Mouse (Mus musculus) heart, embryonic 12.5 days (tissue): ENCODE results near the gene Ccl21a. TPM values are rescaled to one million over a fixed set of nuclear protein-coding genes. Genes with fewer than 3 reads are reported as not detected.
"Not testable (repeated sequence)": the region's sequence is repeated elsewhere in the genome, so short reads cannot be mapped to it uniquely, and the experiment has no call there.

ENCODE experiments used
- ATAC-seq: fragments of 200-750 bp; cut with Nextera tagmentation; 2 replicates; pipeline ENCODE4 v1.8.0; 2017; ENCODE audit warnings: moderate TSS enrichment, moderate library complexity; ENCODE audit not compliant: insufficient number of reproducible peaks, low FRiP score
- H3K27ac ChIP-seq: fragments of 300-500 bp; sonication (generic); 2 replicates; pipeline ENCODE4 v1.5.1; 2016; ENCODE audit warnings: mild to moderate bottlenecking, moderate library complexity; ENCODE audit not compliant: poor library complexity, severe bottlenecking
- H3K27me3 ChIP-seq: fragments of 300-500 bp; sonication (generic); replicated peaks from 2 replicates; pipeline ENCODE4 v1.6.1; 2016; ENCODE audit warnings: mild to moderate bottlenecking, moderate library complexity
- H3K36me3 ChIP-seq: fragments of 300-500 bp; sonication (generic); 2 replicates; pipeline ENCODE4 v1.6.1; 2016; ENCODE audit warnings: mild to moderate bottlenecking, moderate library complexity
- H3K4me1 ChIP-seq: fragments of 300-500 bp; sonication (generic); replicated peaks from 2 replicates; pipeline ENCODE4 v1.6.1; 2016; ENCODE audit warnings: mild to moderate bottlenecking
- H3K4me2 ChIP-seq: fragments of 300-500 bp; sonication (generic); 2 replicates; pipeline ENCODE4 v1.6.1; 2016; ENCODE audit warnings: mild to moderate bottlenecking, moderate library complexity
- H3K4me3 ChIP-seq: fragments of 300-500 bp; sonication (generic); 2 replicates; pipeline ENCODE4 v1.5.1; 2016; ENCODE audit warnings: mild to moderate bottlenecking
- H3K9ac ChIP-seq: fragments of 300-500 bp; sonication (generic); 2 replicates; pipeline ENCODE4 v1.6.1; 2016; ENCODE audit warnings: mild to moderate bottlenecking, moderate library complexity
- H3K9me3 ChIP-seq: fragments of 300-500 bp; sonication (generic); replicated peaks from 2 replicates; pipeline ENCODE4 v1.6.1; 2016; ENCODE audit warnings: mild to moderate bottlenecking, moderate library complexity
- WGBS: fragments of 180-500 bp; shearing (Covaris S2); methylation state at CpG from one replicate; pipeline ENCODE4 v1.1.7; 2016; 5-methylcytosine and 5-hydroxymethylcytosine counted together
- polyA plus RNA-seq: library from polyadenylated mRNA; unstranded; fragments of >200 nt; fragmentation: Nextera tagmentation; extraction: Ambion mirVana; gene quantifications from 2 replicates; pipeline ENCODE4 v1.2.1, GENCODE M21; 2016

Ccl21a gene
- 0.33 and 0.45 TPM in 2 replicates for polyA plus RNA-seq

- H3K4me2 ChIP-seq, H3K36me3 ChIP-seq, H3K4me1 ChIP-seq, H3K27me3 ChIP-seq, H3K9me3 ChIP-seq, H3K4me3 ChIP-seq, H3K27ac ChIP-seq, ATAC-seq, H3K9ac ChIP-seq: not testable (repeated sequence)
- no CpG with 5 or more reads among the region's 5 CpGs for WGBS
Observed at GRCm38 (mm10) chr4:42773893-42774292, at the start of gene Ccl21a. TSS of gene Ccl21a (minus strand) at chr4:42773993.

- H3K27ac ChIP-seq, H3K9me3 ChIP-seq, H3K4me1 ChIP-seq, H3K9ac ChIP-seq, H3K36me3 ChIP-seq, H3K27me3 ChIP-seq, ATAC-seq, H3K4me2 ChIP-seq, H3K4me3 ChIP-seq: not testable (repeated sequence)
- WGBS = no CpG with 5 or more reads among the region's 6 CpGs
Observed at GRCm38 (mm10) chr4:42756477-42756876, 17.3 kb downstream of the Ccl21a start, which contains the start of gene Ccl19. TSS of gene Ccl19 (minus strand) at chr4:42756577.

GRCm38 (mm10) chr4:42735245-42735644, 38.5 kb downstream of the Ccl21a start, which contains the start of gene 4930578G10Rik:
TSS of gene 4930578G10Rik (plus strand) at chr4:42735545.
- not testable (repeated sequence) for H3K27ac ChIP-seq, H3K36me3 ChIP-seq, H3K4me3 ChIP-seq, H3K4me2 ChIP-seq, H3K9ac ChIP-seq, H3K4me1 ChIP-seq, H3K27me3 ChIP-seq, ATAC-seq, H3K9me3 ChIP-seq
- WGBS = no CpG with 5 or more reads among the region's 13 CpGs

Other genes starting within 250 kb of the Ccl21a start
- gene Fam205a2, start 245.8 kb downstream of the Ccl21a start, polyA plus RNA-seq = not detected in 2 replicates
- not detected in 2 replicates for gene Gm10591, start 161.8 kb downstream of the Ccl21a start, polyA plus RNA-seq
- not detected in 2 replicates for gene Gm2564, start 144.3 kb downstream of the Ccl21a start, polyA plus RNA-seq
- not detected in 2 replicates for gene Ccl27b, start 118.7 kb downstream of the Ccl21a start, polyA plus RNA-seq
- gene Il11ra2, start 112.1 kb downstream of the Ccl21a start, polyA plus RNA-seq = not detected in 2 replicates
- gene 4930578G10Rik, start 38.4 kb downstream of the Ccl21a start, polyA plus RNA-seq = 0.40 TPM in 1 of 2 replicates, not detected in the other
- gene Ccl19, start 17.4 kb downstream of the Ccl21a start, polyA plus RNA-seq = not detected in 2 replicates
- 0.04 TPM in 1 of 2 replicates, not detected in the other for gene Fam205a1, start 79.9 kb upstream of the Ccl21a start, polyA plus RNA-seq
- gene Gm12394, start 82.8 kb upstream of the Ccl21a start, polyA plus RNA-seq = 0.11 TPM in 1 of 2 replicates, not detected in the other
- gene Fam205c, start 100.2 kb upstream of the Ccl21a start, polyA plus RNA-seq = 0.37 and 0.60 TPM in 2 replicates
- gene Phf24, start 142.7 kb upstream of the Ccl21a start, polyA plus RNA-seq = 3.4 and 3.9 TPM in 2 replicates
- 15.6 and 17.7 TPM in 2 replicates for gene Dnajb5, start 175.8 kb upstream of the Ccl21a start, polyA plus RNA-seq
- 0.23 and 0.49 TPM in 2 replicates for gene 1700022I11Rik, start 195.6 kb upstream of the Ccl21a start, polyA plus RNA-seq
- gene Vcp, start 226.5 kb upstream of the Ccl21a start, polyA plus RNA-seq = 568 and 582 TPM in 2 replicates
- 12.2 and 12.9 TPM in 2 replicates for gene Fancg, start 236.5 kb upstream of the Ccl21a start, polyA plus RNA-seq